Mouse (Mus musculus): ENCODE data around the gene Aph1a. TPM values are rescaled to one million over a fixed set of nuclear protein-coding genes. Genes with fewer than 3 reads are reported as not detected.
A peak's percentile ranks its signal among the peaks of the same experiment; 100 is the strongest.
"Not testable (repeated sequence)": the region's sequence is repeated elsewhere in the genome, so short reads cannot be mapped to it uniquely, and the experiment has no call there.

Aph1a gene
- polyA plus RNA-seq, 1 experiment: 174 TPM

DNA sequence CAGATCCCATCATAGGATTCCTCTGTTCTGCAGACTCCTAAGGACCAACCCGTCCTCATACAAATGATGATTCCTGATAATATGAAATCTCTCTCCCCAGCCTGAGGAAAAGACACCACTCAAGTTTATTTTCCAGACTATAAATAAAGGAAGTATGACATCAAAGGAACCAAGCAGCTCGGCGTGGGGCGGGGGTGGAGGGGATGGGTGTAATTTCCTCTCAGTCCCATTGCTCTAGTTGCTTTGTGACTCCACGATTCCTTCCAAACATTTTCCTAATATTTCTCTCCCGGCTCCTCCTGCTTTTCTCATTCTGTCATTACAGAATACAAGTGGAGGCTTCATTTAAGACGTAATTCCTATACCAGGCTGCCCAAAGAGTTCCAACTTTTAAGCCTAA, 643 bp upstream of the Aph1a start:
- Histone ChIP-seq H3K36me3 (ENCODE audit: control insufficient read depth, insufficient read depth, low read length) (0 out of 2 replicates have a peak, but pooled peaks cover 1% of the 10 kb centered on the region), H3K4me1 (ENCODE audit: control insufficient read depth, insufficient read depth, insufficient read length) (peaks cover 14% of the 10 kb centered on the region; the same call in 1 of the 2 replicates), H3K27me3 (ENCODE audit: control insufficient read depth, insufficient read depth, low read length) (no peaks in the 10 kb centered on the region), H3K4me3 (ENCODE audit: extremely low read depth, insufficient read depth, insufficient read length) (0 out of 2 replicates have a peak overlapping the region, but pooled peaks have one; percentile 32), H3K27ac (ENCODE audit: insufficient read depth, low read length) (peak overlapping the region; percentile 71)
- DNase-seq (ENCODE audit: low read depth in 1 of 2, low spot score in 2 of 2): no peak
- TF ChIP-seq POLR2A (IDR thresholded peaks at IDR 0.05; ENCODE audit: low read depth, low read length): no peak
- no peak for TF ChIP-seq CTCF (IDR thresholded peaks at IDR 0.05; ENCODE audit: extremely low read depth, insufficient read depth, insufficient read length, insufficient replicate concordance)
- WGBS: 8% methylated on average over 7 of the region's 7 CpGs

DNA sequence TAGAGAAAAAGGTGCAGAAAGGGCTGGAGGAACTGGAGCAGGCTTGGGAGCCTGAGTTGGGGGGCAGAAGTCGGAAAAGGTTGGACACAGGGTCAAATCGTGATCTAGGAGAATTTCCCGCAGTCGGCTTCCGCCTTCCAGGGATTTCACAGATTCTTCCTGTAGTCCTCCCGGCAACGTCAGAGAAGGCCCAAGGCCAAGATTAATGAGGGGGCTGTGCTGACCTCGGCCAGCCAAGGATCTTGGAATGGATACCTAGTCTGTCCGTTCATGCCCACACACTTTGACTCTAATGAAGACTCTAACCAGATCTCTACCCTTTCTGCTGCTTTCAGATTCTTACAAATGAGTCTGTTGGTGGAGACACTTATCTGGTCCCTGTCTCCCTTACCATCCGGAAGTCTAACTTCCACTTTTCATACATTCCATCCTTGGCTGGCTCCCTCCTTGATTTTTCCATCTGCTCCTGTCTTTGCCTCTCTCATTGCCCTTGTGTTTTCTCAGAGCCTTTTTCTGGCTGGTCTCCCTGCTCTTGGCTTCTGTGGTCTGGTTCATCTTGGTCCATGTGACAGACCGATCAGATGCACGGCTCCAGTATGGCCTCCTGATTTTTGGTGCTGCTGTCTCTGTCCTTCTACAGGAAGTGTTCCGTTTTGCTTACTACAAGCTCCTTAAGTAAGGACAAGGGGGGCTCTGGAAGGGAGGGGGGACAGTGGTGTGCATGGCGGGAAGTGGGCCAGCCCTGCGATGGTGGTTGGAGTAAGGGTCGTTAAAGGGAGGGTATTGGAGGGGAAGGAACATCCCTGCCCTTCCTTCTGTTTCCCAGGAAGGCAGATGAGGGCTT, 770 bp downstream of the Aph1a start:
- H3K27ac ChIP-seq (ENCODE audit: insufficient read depth, low read length): peak overlapping the region; percentile 68
- H3K4me3 ChIP-seq (ENCODE audit: extremely low read depth, insufficient read depth, insufficient read length): peak overlapping the region; percentile 65
- peaks cover 14% of the 10 kb centered on the region; the same call in 1 of the 2 replicates for H3K4me1 ChIP-seq (ENCODE audit: control insufficient read depth, insufficient read depth, insufficient read length)
- peak in 1 of 2 experiments; percentile 11 for DNase-seq (ENCODE audit: low read depth in 1 of 2, low spot score in 2 of 2)
- TF ChIP-seq POLR2A (IDR thresholded peaks at IDR 0.05; ENCODE audit: low read depth, low read length) (no peak), CTCF (IDR thresholded peaks at IDR 0.05; ENCODE audit: extremely low read depth, insufficient read depth, insufficient read length, insufficient replicate concordance) (no peak)
- 7% methylated on average over 16 of the region's 16 CpGs for WGBS
- no peaks in the 10 kb centered on the region for H3K36me3 ChIP-seq (ENCODE audit: control insufficient read depth, insufficient read depth, low read length)
- H3K27me3 ChIP-seq (ENCODE audit: control insufficient read depth, insufficient read depth, low read length): no peaks in the 10 kb centered on the region

DNA sequence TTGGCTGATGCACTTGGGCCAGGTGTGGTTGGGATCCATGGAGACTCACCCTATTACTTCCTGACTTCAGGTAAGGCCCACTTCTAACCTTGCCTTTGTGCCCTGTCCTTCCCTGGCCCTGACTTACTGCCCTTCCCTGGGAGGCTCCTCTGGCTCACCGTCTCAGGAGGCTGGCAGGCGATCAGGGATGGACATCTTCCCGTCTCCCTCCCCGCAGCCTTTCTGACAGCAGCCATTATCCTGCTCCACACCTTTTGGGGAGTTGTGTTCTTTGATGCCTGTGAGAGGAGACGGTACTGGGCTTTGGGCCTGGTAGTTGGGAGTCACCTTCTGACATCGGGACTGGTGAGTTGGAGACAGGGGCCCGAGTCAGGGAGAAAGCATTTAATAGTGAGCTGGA, 1.7 kb downstream of the Aph1a start:
- not testable (repeated sequence) for H3K4me3 ChIP-seq (ENCODE audit: extremely low read depth, insufficient read depth, insufficient read length)

DNA sequence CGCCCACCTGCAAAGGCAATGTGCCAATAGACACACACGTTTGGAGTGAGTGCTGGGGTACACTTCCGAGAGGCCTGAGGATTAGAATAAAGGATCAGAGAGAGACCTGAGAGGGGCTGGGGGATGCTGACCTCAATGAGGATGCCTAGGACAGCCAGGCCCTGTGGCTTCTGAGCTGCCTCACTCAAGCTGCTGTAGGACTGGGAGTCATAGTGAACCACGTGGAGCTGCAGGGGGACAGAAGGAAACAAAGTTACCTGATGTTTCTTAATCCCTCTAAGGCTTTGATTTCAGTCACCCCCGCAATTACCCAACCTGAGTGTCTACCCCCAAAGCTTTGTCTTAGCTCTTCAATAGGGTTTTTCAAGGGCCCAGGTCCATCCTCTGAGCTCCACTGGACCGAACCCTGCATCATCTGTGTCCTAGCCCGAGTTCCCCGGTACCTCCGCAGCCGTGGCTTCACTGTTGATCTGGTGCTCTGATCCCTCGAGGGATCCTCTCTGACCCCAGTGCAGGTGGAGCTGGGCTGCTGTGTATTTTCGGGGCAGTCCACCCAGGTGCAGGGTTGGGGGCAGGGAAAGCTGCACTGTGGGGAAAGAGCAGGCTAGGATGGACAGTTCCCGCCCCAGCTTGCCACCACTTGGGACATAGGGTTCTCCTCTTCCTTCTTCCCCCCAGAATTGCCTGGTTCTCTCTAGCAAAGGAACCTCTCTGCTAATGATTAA, 6.2 kb downstream of the Aph1a start:
- DNase-seq (ENCODE audit: low read depth in 1 of 2, low spot score in 2 of 2): no peak
- TF ChIP-seq POLR2A (IDR thresholded peaks at IDR 0.05; ENCODE audit: low read depth, low read length) (no peak), CTCF (IDR thresholded peaks at IDR 0.05; ENCODE audit: extremely low read depth, insufficient read depth, insufficient read length, insufficient replicate concordance) (no peak)
- 66% methylated on average over 13 of the region's 13 CpGs for WGBS
- Histone ChIP-seq H3K4me3 (ENCODE audit: extremely low read depth, insufficient read depth, insufficient read length) (no peak overlapping the region), H3K27ac (ENCODE audit: insufficient read depth, low read length) (no peak overlapping the region), H3K4me1 (ENCODE audit: control insufficient read depth, insufficient read depth, insufficient read length) (0 out of 2 replicates have a peak, but pooled peaks cover 3% of the 10 kb centered on the region), H3K27me3 (ENCODE audit: control insufficient read depth, insufficient read depth, low read length) (peaks cover 8% of the 10 kb centered on the region), H3K36me3 (ENCODE audit: control insufficient read depth, insufficient read depth, low read length) (no peaks in the 10 kb centered on the region)

More for the DNA sequence above, 1.7 kb downstream of the Aph1a start:
- H3K27ac ChIP-seq (ENCODE audit: insufficient read depth, low read length); DNase-seq (ENCODE audit: low read depth in 1 of 2, low spot score in 2 of 2); H3K36me3 ChIP-seq (ENCODE audit: control insufficient read depth, insufficient read depth, low read length); H3K27me3 ChIP-seq (ENCODE audit: control insufficient read depth, insufficient read depth, low read length): not testable (repeated sequence)
- 95% methylated on average over 7 of the region's 7 CpGs for WGBS
- H3K4me1 ChIP-seq (ENCODE audit: control insufficient read depth, insufficient read depth, insufficient read length): peaks cover 14% of the 10 kb centered on the region; the same call in 1 of the 2 replicates

DNA sequence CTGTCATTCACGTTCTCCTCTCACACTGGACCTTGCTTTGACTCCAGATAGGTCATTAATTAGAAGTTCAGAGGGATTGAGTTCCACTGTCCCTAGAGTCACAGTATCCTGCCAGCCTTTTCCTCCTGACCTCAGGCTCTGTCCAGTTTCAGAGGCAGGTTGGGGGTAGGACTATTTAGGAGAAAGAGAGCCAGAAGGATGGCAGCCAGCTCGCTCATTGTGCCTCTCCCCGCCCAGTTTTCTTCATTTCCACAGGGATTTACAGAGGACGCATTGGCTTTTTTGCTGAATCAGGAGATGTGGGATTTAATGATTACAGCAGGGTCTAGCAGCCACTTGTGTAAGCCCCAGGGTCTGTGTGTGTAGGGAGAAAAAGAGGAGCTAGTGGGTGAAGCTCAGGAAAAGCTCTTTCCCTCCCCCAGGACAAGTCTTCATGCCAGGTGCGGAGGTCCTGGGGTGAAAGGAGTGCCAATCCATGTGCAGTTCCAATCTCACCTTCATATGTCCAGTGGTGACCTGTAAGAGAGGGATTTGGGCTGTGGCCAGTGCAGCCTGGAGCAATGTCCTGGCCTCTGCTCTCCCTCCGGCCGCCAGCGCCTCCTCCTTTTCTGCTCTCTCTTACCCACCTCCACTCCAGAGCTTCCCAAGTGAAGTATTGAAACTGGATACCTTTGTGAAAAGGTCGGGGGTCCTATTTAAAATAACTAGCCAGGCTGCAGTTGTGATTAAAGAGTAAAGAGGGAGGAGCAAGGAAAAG, 8.0 kb downstream of the Aph1a start:
- no peak overlapping the region for H3K4me3 ChIP-seq (ENCODE audit: extremely low read depth, insufficient read depth, insufficient read length)
- peaks cover 7% of the 10 kb centered on the region; the same call in 1 of the 2 replicates for H3K4me1 ChIP-seq (ENCODE audit: control insufficient read depth, insufficient read depth, insufficient read length)

DNA sequence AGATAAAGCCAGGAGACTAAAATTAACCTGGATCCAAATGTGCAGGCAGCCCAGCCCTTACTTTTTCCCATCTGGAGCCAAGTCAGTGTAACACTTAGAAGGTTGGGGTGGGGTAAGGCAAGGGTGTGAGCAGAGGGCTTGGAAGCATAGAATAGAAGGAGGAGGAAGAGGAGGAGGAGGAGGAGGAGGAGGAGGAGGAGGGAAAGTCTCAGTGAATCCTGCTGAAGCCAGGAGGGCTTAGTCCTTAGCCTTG, 8.5 kb downstream of the Aph1a start:
- no peak for TF ChIP-seq CTCF (IDR thresholded peaks at IDR 0.05; ENCODE audit: extremely low read depth, insufficient read depth, insufficient read length, insufficient replicate concordance)
- no peak for TF ChIP-seq POLR2A (IDR thresholded peaks at IDR 0.05; ENCODE audit: low read depth, low read length)
- Histone ChIP-seq H3K27me3 (ENCODE audit: control insufficient read depth, insufficient read depth, low read length) (peaks cover 15% of the 10 kb centered on the region), H3K27ac (ENCODE audit: insufficient read depth, low read length) (no peak overlapping the region), H3K36me3 (ENCODE audit: control insufficient read depth, insufficient read depth, low read length) (no peaks in the 10 kb centered on the region), H3K4me1 (ENCODE audit: control insufficient read depth, insufficient read depth, insufficient read length) (peaks cover 7% of the 10 kb centered on the region; the same call in 1 of the 2 replicates), H3K4me3 (ENCODE audit: extremely low read depth, insufficient read depth, insufficient read length) (no peak overlapping the region)
- no peak for DNase-seq (ENCODE audit: low read depth in 1 of 2, low spot score in 2 of 2)

More for the DNA sequence above, 8.0 kb downstream of the Aph1a start:
- WGBS: 80% methylated on average over 9 of the region's 9 CpGs
- H3K27me3 ChIP-seq (ENCODE audit: control insufficient read depth, insufficient read depth, low read length): peaks cover 15% of the 10 kb centered on the region
- H3K27ac ChIP-seq (ENCODE audit: insufficient read depth, low read length): no peak overlapping the region
- no peaks in the 10 kb centered on the region for H3K36me3 ChIP-seq (ENCODE audit: control insufficient read depth, insufficient read depth, low read length)
- DNase-seq (ENCODE audit: low read depth in 1 of 2, low spot score in 2 of 2): no peak
- no peak for TF ChIP-seq CTCF (IDR thresholded peaks at IDR 0.05; ENCODE audit: extremely low read depth, insufficient read depth, insufficient read length, insufficient replicate concordance)
- no peak for TF ChIP-seq POLR2A (IDR thresholded peaks at IDR 0.05; ENCODE audit: low read depth, low read length)
